Mouse (Mus musculus) small intestine, adult 2 months (tissue): Measurements from ENCODE around the gene Cpb2. TPM values are rescaled to one million over a fixed set of nuclear protein-coding genes. Genes with fewer than 3 reads are reported as not detected.

Experiments
- H3K27ac ChIP-seq: fragments of 200-500 bp; 2 replicates; pipeline ENCODE4 v1.5.1; 2012; ENCODE audit warnings: low read depth, low read length, control low read depth, inconsistent platforms; ENCODE audit not compliant: insufficient read depth
- H3K27me3 ChIP-seq: fragments of 200-500 bp; 2 replicates; pipeline ENCODE4 v1.6.1; 2012; ENCODE audit warnings: mild to moderate bottlenecking, moderate library complexity, low read length, inconsistent platforms; ENCODE audit not compliant: control insufficient read depth, insufficient read depth
- H3K36me3 ChIP-seq: fragments of 200-500 bp; 2 replicates; pipeline ENCODE4 v1.6.1; 2012; ENCODE audit warnings: mild to moderate bottlenecking, low read length, control low read depth, inconsistent platforms; ENCODE audit not compliant: control insufficient read depth, insufficient read depth
- H3K4me1 ChIP-seq: fragments of 200-500 bp; 2 replicates; pipeline ENCODE4 v1.6.1; 2012; ENCODE audit warnings: low read length, inconsistent platforms, mixed read lengths; ENCODE audit not compliant: control insufficient read depth, insufficient read depth, insufficient read length
- H3K4me3 ChIP-seq: fragments of 200-500 bp; 2 replicates; pipeline ENCODE4 v1.5.1; 2012; ENCODE audit warnings: low read depth, mild to moderate bottlenecking, control low read depth, inconsistent platforms, low read length, moderate library complexity
- CTCF ChIP-seq: fragments of 200-500 bp; IDR thresholded peaks from 2 replicates; pipeline ENCODE4 v1.5.1; 2012; ENCODE audit warnings: low read depth, mild to moderate bottlenecking, control low read depth, inconsistent platforms, low read length, moderate library complexity, mixed read lengths; ENCODE audit not compliant: insufficient replicate concordance, insufficient read length; ENCODE audit errors: extremely low read depth
- POLR2A ChIP-seq: fragments of 200-500 bp; IDR thresholded peaks from 2 replicates; pipeline ENCODE4 v1.6.1; 2012; ENCODE audit warnings: low read depth, mild to moderate bottlenecking, control low read depth, inconsistent platforms, low read length, moderate library complexity
- WGBS: fragments of 180-500 bp; shearing (Covaris S2); methylation state at CpG from one replicate; pipeline ENCODE4 v1.1.7; 2018; 5-methylcytosine and 5-hydroxymethylcytosine counted together
- polyA plus RNA-seq: library from polyadenylated mRNA; depleted of rRNA; stranded (reverse); fragments of >200 nt; gene quantifications from 2 replicates; pipeline ENCODE4 v1.2.3, GENCODE M21; 2012

Cpb2 gene
- polyA plus RNA-seq, 1 experiment = not detected

GRCm38 (mm10) chr14:75284193-75284915 lies 42.3 kb downstream of the Cpb2 start, which contains the start of gene Zc3h13:
Zc3h13 (plus strand) TSS chr14:75284373.
- under 1% methylated on average over 61 of the region's 61 CpGs for WGBS
- H3K27ac ChIP-seq = peak within 1 kb of the TSS; percentile 24; the same call in 1 of the 2 replicates

GRCm38 (mm10) chr14:75301081-75301480 lies 59.0 kb downstream of the Cpb2 start:
- Histone ChIP-seq H3K27me3 (no peaks in the 10 kb centered on the region), H3K4me1 (no peaks in the 10 kb centered on the region), H3K4me3 (no peak overlapping the region), H3K36me3 (no peaks in the 10 kb centered on the region; the same call in 1 of the 2 replicates), H3K27ac (no peak overlapping the region)
- TF ChIP-seq CTCF (no peak), POLR2A (no peak)
- WGBS = 100% methylated on average over 1 of the region's 1 CpGs

More at GRCm38 (mm10) chr14:75284193-75284915, 42.3 kb downstream of the Cpb2 start, which contains the start of gene Zc3h13:
- no peaks in the 10 kb centered on the region for H3K27me3 ChIP-seq
- peak within 1 kb of the TSS; percentile 93 for H3K4me3 ChIP-seq
- peaks cover 2% of the 10 kb centered on the region; the same call in 1 of the 2 replicates for H3K4me1 ChIP-seq
- TF ChIP-seq CTCF (no peak), POLR2A (peak; percentile 68)
- no peaks in the 10 kb centered on the region for H3K36me3 ChIP-seq

DNA sequence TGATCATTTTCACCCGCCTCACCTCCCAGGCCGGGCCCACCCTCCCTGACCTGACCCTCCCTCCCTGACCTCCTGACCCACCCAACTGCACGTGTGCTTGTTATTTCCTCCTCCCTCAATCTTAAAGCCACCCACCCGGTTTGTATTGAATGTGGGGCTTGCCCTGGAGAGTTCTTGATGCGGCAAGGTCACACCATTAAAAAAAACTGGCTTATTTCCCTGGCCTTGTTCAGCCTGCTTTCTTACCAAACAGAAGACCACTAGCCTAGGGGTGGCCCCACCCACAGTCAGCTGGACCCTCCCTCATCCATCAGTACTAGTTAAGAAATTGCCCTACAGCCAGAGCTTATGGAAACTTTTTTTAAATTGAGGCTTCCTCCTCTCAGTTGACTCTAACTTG lies 61.7 kb downstream of the Cpb2 start:
- Histone ChIP-seq H3K4me3 (no peak overlapping the region), H3K27ac (no peak overlapping the region), H3K36me3 (peaks cover 2% of the 10 kb centered on the region; the same call in 1 of the 2 replicates), H3K4me1 (no peaks in the 10 kb centered on the region), H3K27me3 (no peaks in the 10 kb centered on the region)
- TF ChIP-seq POLR2A (no peak), CTCF (no peak)
- 60% methylated on average over 5 of the region's 5 CpGs for WGBS

GRCm38 (mm10) chr14:75307855-75308254 lies 65.8 kb downstream of the Cpb2 start:
- H3K27me3 ChIP-seq = no peaks in the 10 kb centered on the region
- H3K27ac ChIP-seq = no peak overlapping the region
- no peak overlapping the region for H3K4me3 ChIP-seq
- TF ChIP-seq POLR2A (no peak), CTCF (no peak)
- peaks cover 3% of the 10 kb centered on the region; the same call in 1 of the 2 replicates for H3K36me3 ChIP-seq
- H3K4me1 ChIP-seq = no peaks in the 10 kb centered on the region

- no peak overlapping the region for H3K27ac ChIP-seq
- no peak overlapping the region for H3K4me3 ChIP-seq
- TF ChIP-seq CTCF = no peak
- TF ChIP-seq POLR2A = no peak
- H3K4me1 ChIP-seq = no peaks in the 10 kb centered on the region
- WGBS = 79% methylated on average over 5 of the region's 5 CpGs
- H3K27me3 ChIP-seq = no peaks in the 10 kb centered on the region
- H3K36me3 ChIP-seq = peaks cover 3% of the 10 kb centered on the region; the same call in 1 of the 2 replicates
These were observed 67.4 kb downstream of the Cpb2 start for GRCm38 (mm10) chr14:75309336-75309992.

- TF ChIP-seq CTCF = no peak
- no peak for TF ChIP-seq POLR2A
- H3K27ac ChIP-seq = no peak overlapping the region
- 94% methylated on average over 2 of the region's 2 CpGs for WGBS
These were observed 72.4 kb downstream of the Cpb2 start for GRCm38 (mm10) chr14:75314484-75314883.

DNA sequence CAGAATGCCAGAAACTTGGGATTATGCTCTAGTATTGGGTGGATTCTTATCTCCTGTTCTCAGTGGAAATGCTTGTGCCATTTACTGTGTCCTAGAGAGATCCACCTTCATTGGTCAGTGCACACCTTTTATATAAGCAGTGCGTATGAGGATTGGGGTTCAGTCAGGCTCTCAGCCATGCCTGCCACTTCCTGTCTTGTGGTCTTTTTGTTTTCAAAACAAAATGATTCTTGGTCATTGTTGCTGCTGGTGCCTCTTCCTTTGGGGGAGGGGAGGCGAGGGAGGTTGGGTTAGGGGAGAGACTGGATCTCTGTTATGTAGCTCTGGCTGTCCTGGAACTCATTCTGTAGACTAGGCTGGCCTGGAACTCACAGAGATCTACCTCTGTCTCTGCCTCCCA lies 76.6 kb downstream of the Cpb2 start:
- TF ChIP-seq POLR2A (no peak), CTCF (no peak)
- Histone ChIP-seq H3K4me3 (no peak overlapping the region), H3K36me3 (peaks cover 29% of the 10 kb centered on the region), H3K27me3 (no peaks in the 10 kb centered on the region), H3K4me1 (no peaks in the 10 kb centered on the region), H3K27ac (no peak overlapping the region)
- 89% methylated on average over 2 of the region's 2 CpGs for whole genome bisulfite sequencing

More at GRCm38 (mm10) chr14:75314484-75314883, 72.4 kb downstream of the Cpb2 start:
- Histone ChIP-seq H3K4me3 (no peak overlapping the region), H3K27me3 (no peaks in the 10 kb centered on the region), H3K36me3 (peaks cover 9% of the 10 kb centered on the region), H3K4me1 (no peaks in the 10 kb centered on the region)
